17 mouse cellular contexts compared by ENCODE assay signal in the genomic region with DNA sequence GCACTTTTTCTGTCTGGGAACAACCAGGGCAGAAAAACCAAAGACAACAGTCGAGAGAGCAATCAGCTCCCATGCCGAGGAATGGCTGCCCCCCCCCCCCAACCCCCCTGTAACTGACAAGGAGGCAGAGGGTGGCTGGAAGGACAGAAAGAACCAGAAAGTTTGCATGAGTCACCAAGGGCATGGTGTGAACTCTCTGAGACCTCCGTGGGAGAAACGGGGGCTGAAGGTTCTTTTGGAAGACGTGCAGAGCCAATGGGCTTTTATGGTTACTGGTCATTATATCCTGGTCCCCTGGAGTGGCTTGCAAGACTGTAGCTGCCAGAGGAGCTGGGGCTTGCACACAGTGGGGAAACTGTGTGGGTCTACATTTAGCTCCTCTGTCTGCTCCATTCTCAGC. TPM values are rescaled to one million over a fixed set of nuclear protein-coding genes. Genes with fewer than 3 reads are reported as not detected.
DNase-seq lines count a peak whose midpoint lies in the region; ATAC-seq and TF ChIP-seq lines count a peak whose summit lies in the region.
"Had no signal": no experiment of that assay in that cellular context is flagged by ENCODE, and none has a peak within 500 bp of the region (broad histone marks: within the 10 kb centered on the region; RNA-seq: fewer than 3 reads in every experiment).

No protein-coding gene starts in this region.

- H3K27ac ChIP-seq in heart, postnatal 0 days (ENCODE audit: low read depth) = peak overlapping the region; percentile 74
- peak overlapping the region; percentile 43; the same call in 1 of the 2 replicates for H3K27ac ChIP-seq in lung, postnatal 0 days (ENCODE audit: low read length)
- H3K27ac ChIP-seq: forebrain, embryonic 15.5 days; liver, embryonic 13.5 days; midbrain, embryonic 12.5 days had no signal

- peaks cover 5% of the 10 kb centered on the region for H3K4me1 ChIP-seq in heart, postnatal 0 days (ENCODE audit: control insufficient read depth, insufficient read depth)
- no peaks in the 10 kb centered on the region; the same call in 1 of the 2 replicates for H3K4me1 ChIP-seq in lung, postnatal 0 days (ENCODE audit: insufficient read depth, low read depth, low read length)
- H3K4me1 ChIP-seq: forebrain, embryonic 15.5 days; liver, embryonic 13.5 days had no signal

- no peaks in the 10 kb centered on the region for H3K9me3 ChIP-seq in heart, postnatal 0 days (replicated peaks; ENCODE audit: control insufficient read depth, low read length)
- H3K9me3 ChIP-seq in lung, postnatal 0 days (ENCODE audit: low read length) = no peaks in the 10 kb centered on the region
- H3K9me3 ChIP-seq: forebrain, embryonic 15.5 days; liver, embryonic 13.5 days had no signal

- H3K36me3 ChIP-seq in heart, postnatal 0 days (replicated peaks; ENCODE audit: control insufficient read depth, insufficient read depth, low read length) = no peaks in the 10 kb centered on the region
- no peaks in the 10 kb centered on the region for H3K36me3 ChIP-seq in lung, postnatal 0 days (ENCODE audit: insufficient read depth, low read length)
- H3K36me3 ChIP-seq in myocyte (ENCODE audit: control insufficient read depth, insufficient read depth) = no peaks in the 10 kb centered on the region
- H3K36me3 ChIP-seq: forebrain, embryonic 15.5 days; liver, embryonic 13.5 days; midbrain, embryonic 12.5 days had no signal

- no peaks in the 10 kb centered on the region for H3K27me3 ChIP-seq in heart, postnatal 0 days (ENCODE audit: control insufficient read depth, insufficient read depth, low read length)
- H3K27me3 ChIP-seq in lung, postnatal 0 days (replicated peaks; ENCODE audit: insufficient read depth, low read length) = no peaks in the 10 kb centered on the region
- H3K27me3 ChIP-seq in myocyte (ENCODE audit: control insufficient read depth, insufficient read depth, insufficient read length) = no peaks in the 10 kb centered on the region
- H3K27me3 ChIP-seq: forebrain, embryonic 15.5 days; liver, embryonic 13.5 days had no signal

- no peaks in the 10 kb centered on the region for H3K79me2 ChIP-seq in myocyte (ENCODE audit: control insufficient read depth, insufficient read depth)

- no peak overlapping the region for H3ac ChIP-seq in myocyte (ENCODE audit: control insufficient read depth, insufficient read length)

- no peak for TF ChIP-seq EP300 in heart, postnatal 0 days (IDR thresholded peaks at IDR 0.05; ENCODE audit: low read depth)
- TF ChIP-seq EP300 in lung, postnatal 0 days (IDR thresholded peaks at IDR 0.05) = no peak

- no peak; the same call in 1 of the 2 replicates for ATAC-seq in heart, postnatal 0 days (ENCODE audit: insufficient read depth, low read depth)
- 0 out of 2 replicates have a peak, but pooled peaks have one; percentile 14 for ATAC-seq in lung, postnatal 0 days
- ATAC-seq: forebrain, embryonic 15.5 days had no signal

- no peak overlapping the region for H3K9ac ChIP-seq in heart, postnatal 0 days (replicated peaks; ENCODE audit: low read depth, low read length)
- no peak overlapping the region for H3K9ac ChIP-seq in lung, postnatal 0 days (replicated peaks; ENCODE audit: low read depth)
- H3K9ac ChIP-seq: forebrain, embryonic 15.5 days; liver, embryonic 13.5 days; midbrain, embryonic 12.5 days had no signal

- no peak overlapping the region for H3K4me3 ChIP-seq in heart, postnatal 0 days (ENCODE audit: low read depth, low read length)
- no peak overlapping the region for H3K4me3 ChIP-seq in lung, postnatal 0 days (ENCODE audit: low read depth, low read length)
- peak overlapping the region; percentile 9 for H3K4me3 ChIP-seq in myocyte
- H3K4me3 ChIP-seq: forebrain, embryonic 15.5 days; liver, embryonic 13.5 days; midbrain, embryonic 12.5 days had no signal

- WGBS in heart, postnatal 0 days = 52% methylated on average over 5 of the region's 5 CpGs
- 62% methylated on average over 5 of the region's 5 CpGs for WGBS in lung, postnatal 0 days

- no peak for TF ChIP-seq CTCF in heart, postnatal 0 days (IDR thresholded peaks at IDR 0.05; ENCODE audit: low read depth)
- no peak for TF ChIP-seq CTCF in lung, postnatal 0 days (IDR thresholded peaks at IDR 0.05)

- intact Hi-C loops in heart, postnatal 25 days (cut with DNase I) = no loop called here

- TF ChIP-seq POLR2A in myocyte (IDR thresholded peaks at IDR 0.05; ENCODE audit: insufficient read length, low read depth) = no peak

- DNase-seq in adrenal gland, adult (ENCODE audit: inconsistent age in 2 of 2, low spot score in 1 of 2) = peak; percentile 31 to 44
- no peak for DNase-seq in adrenal gland, adult 2 months
- DNase-seq in heart, postnatal 0 days (ENCODE audit: low spot score) = no peak
- no peak for DNase-seq in heart, postnatal 25 days (ENCODE audit: low spot score)
- peak; percentile 33 for DNase-seq in lung, postnatal 0 days (ENCODE audit: low spot score)
- DNase-seq in lung, adult 18-20 months = no peak
- no peak for DNase-seq in retina, embryonic 14.5 days (ENCODE audit: low spot score)
- DNase-seq: cerebellum, adult 18-20 months; liver, embryonic 13.5 days; right cerebral cortex, adult 18-20 months; spleen, adult 18-20 months; thymus, postnatal 36 days had no signal

- H3K4me2 ChIP-seq in heart, postnatal 0 days (ENCODE audit: low read depth, low read length) = no peak overlapping the region
- no peak overlapping the region for H3K4me2 ChIP-seq in lung, postnatal 0 days (replicated peaks; ENCODE audit: low read depth, low read length)
- H3K4me2 ChIP-seq in myocyte (ENCODE audit: low read depth) = peak overlapping the region; percentile 83
- H3K4me2 ChIP-seq: forebrain, embryonic 15.5 days; liver, embryonic 13.5 days; midbrain, embryonic 12.5 days had no signal

TF ChIP-seq in myocyte, 11 proteins besides CTCF, POLR2A, EP300 and RAD21:
- TF ChIP-seq CEBPB (IDR thresholded peaks at IDR 0.05; ENCODE audit: insufficient read depth, poor library complexity, severe bottlenecking) = no peak

RNA-seq across cellular contexts. Expression of a gene that starts 22.6 kb away (rescaled TPM):
- total RNA-seq in adrenal gland, adult 2 months (2021) = 1 to 10 TPM; 3.4 to 8.8 TPM
- polyA plus RNA-seq in adrenal gland, adult 2 months (2012; rRNA removed) = 4.1 and 4.6 TPM in 2 replicates
- 3.4 and 7.7 TPM in 2 replicates for total RNA-seq in heart, postnatal 0 days (2014; rRNA removed; ENCODE audit: low replicate concordance)
- 1.7 and 2.0 TPM in 2 replicates for polyA plus RNA-seq in heart, postnatal 0 days (2015; fragmentation: Nextera tagmentation; extraction: Ambion mirVana)
- total RNA-seq in heart, postnatal 25 days (2021) = 10 to 100 TPM; 16.2 to 16.7 TPM
- polyA plus RNA-seq in lung, postnatal 0 days (2015; fragmentation: Nextera tagmentation; extraction: Ambion mirVana) = 2.0 and 2.3 TPM in 2 replicates
- 0.61 TPM for polyA plus RNA-seq in myocyte (2012; fragmentation: generic; extraction: Trizol)

RNA-seq across cellular contexts. Expression of a gene that starts 50.5 kb away (rescaled TPM):
- under 1 TPM in 1 of 2 experiments, not detected in 1; 0.31 TPM for total RNA-seq in adrenal gland, adult 2 months (2021)
- polyA plus RNA-seq in adrenal gland, adult 2 months (2012; rRNA removed) = not detected in 2 replicates
- 0.62 TPM in 1 of 2 replicates, not detected in the other for total RNA-seq in heart, postnatal 0 days (2014; rRNA removed; ENCODE audit: low replicate concordance)
- polyA plus RNA-seq in heart, postnatal 0 days (2015; fragmentation: Nextera tagmentation; extraction: Ambion mirVana) = 0.08 and 0.18 TPM in 2 replicates
- not detected for total RNA-seq in heart, postnatal 25 days (2021)
- polyA plus RNA-seq in lung, postnatal 0 days (2015; fragmentation: Nextera tagmentation; extraction: Ambion mirVana) = 3.0 and 4.9 TPM in 2 replicates
- 0.56 TPM for polyA plus RNA-seq in myocyte (2012; fragmentation: generic; extraction: Trizol)
- total RNA-seq: adrenal gland, adult 18-20 months; left cerebral cortex, postnatal 14 days had no signal

Comparison
In these comparisons a context has a peak if more than half of its experiments do, and no peak if none do; other contexts are left out.
1. DNase-seq: peak in adrenal gland, adult (2 of 2) and lung, postnatal 0 days (single experiment); none in adrenal gland, adult 2 months (single experiment), heart, postnatal 0 days (single experiment), heart, postnatal 25 days (single experiment), lung, adult 18-20 months (0 of 2) and retina, embryonic 14.5 days (single experiment).